Mouse (Mus musculus): Measurements from ENCODE around the gene Plcd4. TPM values are rescaled to one million over a fixed set of nuclear protein-coding genes. Genes with fewer than 3 reads are reported as not detected.

Gene Plcd4
- total RNA-seq, 2 experiments from 2014 or later, result 0.66 to 0.74 TPM

DNA sequence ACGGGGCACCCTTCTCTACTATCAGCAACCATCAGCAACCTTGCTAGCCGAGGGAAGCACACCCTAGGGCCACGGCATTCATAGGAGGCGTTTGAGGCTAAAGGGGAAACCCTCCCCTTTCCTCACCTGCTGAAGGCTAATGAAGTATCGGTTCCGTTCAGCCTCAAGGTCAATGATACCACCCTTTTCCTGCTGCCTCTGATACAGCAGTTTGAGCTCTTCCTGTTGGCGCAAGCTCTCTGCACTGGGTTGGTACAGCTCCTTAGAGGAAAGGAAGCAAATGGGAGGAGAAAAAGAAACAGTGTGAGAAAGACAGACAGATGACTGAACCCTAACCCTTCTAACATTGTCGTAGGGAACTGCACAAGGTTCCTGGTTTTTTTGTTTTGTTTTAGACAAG is 51.7 kb downstream of the Plcd4 start:
- DNase-seq (ENCODE audit: low spot score in 2 of 2), result no peak

GRCm38 (mm10) chr1:74600501-74601266 is 58.0 kb downstream of the Plcd4 start:
- no peak for DNase-seq (ENCODE audit: low spot score in 2 of 2)

DNA sequence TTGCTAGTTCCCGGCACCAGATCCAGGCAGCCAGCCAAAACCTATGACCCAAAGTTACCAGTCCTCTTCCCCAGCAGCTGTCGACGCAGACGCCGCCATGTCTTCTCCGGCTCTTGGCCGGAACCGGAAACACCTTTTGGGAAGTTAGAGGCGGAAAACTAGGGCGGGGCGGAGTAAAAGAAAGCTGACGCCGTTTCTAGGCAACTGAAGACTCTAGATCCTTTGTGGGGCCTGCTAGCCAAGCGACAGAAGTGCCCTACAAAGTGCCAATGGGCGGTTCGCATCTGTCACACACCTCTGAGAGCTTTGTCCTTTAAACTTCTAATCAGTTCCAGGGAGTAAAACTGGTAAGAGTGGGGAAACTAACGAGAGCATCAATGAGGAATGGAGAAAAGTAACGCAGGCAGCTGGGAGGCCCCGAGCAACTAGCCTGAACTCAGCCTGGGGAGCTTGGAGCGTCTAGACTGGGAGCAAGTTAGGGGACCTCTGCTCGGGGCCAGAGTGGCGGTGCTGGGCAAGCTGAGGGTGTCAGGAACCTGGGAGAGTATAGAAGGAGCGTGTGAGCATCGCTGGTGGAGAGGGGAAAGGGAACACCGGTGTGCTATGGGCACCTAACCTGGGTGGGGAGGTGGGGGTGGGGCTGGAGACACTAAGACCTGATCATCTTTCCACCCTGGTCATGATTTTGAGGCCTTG is 58.7 kb downstream of the Plcd4 start, which contains the start of the genes Rnf25 and Stk36:
Rnf25 (minus strand) TSS at position 131 of the 696 bp plus-strand sequence.
Stk36 (plus strand) TSS at position 179 of the 696 bp plus-strand sequence.
- peak; percentile 79 for DNase-seq (ENCODE audit: low spot score in 2 of 2)

Small RNAs within 50 kb of the gene (microRNA-seq; reads per million reads assigned to microRNA genes)
- gene Gm25035 (ENCODE audit: borderline number of aligned reads in 2 of 2), result 0 reads per million in 2 experiments

Other genes with a start within 250 kb of the Plcd4 start
- gene Tmbim1, start 237.3 kb upstream of the Plcd4 start, total RNA-seq (2021), result 100 to 1,000 TPM; 106 to 113 TPM
- gene Catip, start 180.8 kb upstream of the Plcd4 start, total RNA-seq (2021), result under 1 TPM; 0.33 to 0.35 TPM
- 10 to 100 TPM in 1 of 2 experiments, 1 to 10 TPM in 1; 9.5 to 20.5 TPM for gene Slc11a1, start 167.7 kb upstream of the Plcd4 start, total RNA-seq (2021)
- gene Ctdsp1, start 151.4 kb upstream of the Plcd4 start, total RNA-seq (2021), result 100 to 1,000 TPM; 133 to 136 TPM
- 1 to 10 TPM; 1.8 to 1.9 TPM for gene Vil1, start 133.5 kb upstream of the Plcd4 start, total RNA-seq (2021)
- 10 to 100 TPM; 22.9 to 25.8 TPM for gene Cnot9, start 36.8 kb upstream of the Plcd4 start, total RNA-seq (2021)
- gene Usp37, start 1.4 kb downstream of the Plcd4 start, total RNA-seq (2021), result 10 to 100 TPM; 16.9 to 17.4 TPM
- gene Zfp142, start 45.4 kb downstream of the Plcd4 start, total RNA-seq (2021), result 10 to 100 TPM; 15.4 to 20.1 TPM
- 10 to 100 TPM; 27.0 to 31.0 TPM for gene Bcs1l, start 45.4 kb downstream of the Plcd4 start, total RNA-seq (2021)
- 10 to 100 TPM; 53.8 to 59.6 TPM for gene Rnf25, start 58.5 kb downstream of the Plcd4 start, total RNA-seq (2021)
- gene Stk36, start 58.6 kb downstream of the Plcd4 start, total RNA-seq (2021), result 1 to 10 TPM; 2.9 to 5.3 TPM
- 10 to 100 TPM; 14.1 to 23.3 TPM for gene Ttll4, start 118.9 kb downstream of the Plcd4 start, total RNA-seq (2021)
- gene Cyp27a1, start 170.7 kb downstream of the Plcd4 start, total RNA-seq (2021), result 10 to 100 TPM; 12.0 to 25.3 TPM
- under 1 TPM; 0.17 to 0.26 TPM for gene Prkag3, start 206.3 kb downstream of the Plcd4 start, total RNA-seq (2021)
- 1 to 10 TPM; 2.8 to 2.9 TPM for gene Wnt6, start 229.0 kb downstream of the Plcd4 start, total RNA-seq (2021)
- 1 to 10 TPM in 1 of 2 experiments, under 1 TPM in 1; 0.20 to 1.7 TPM for gene Wnt10a, start 248.6 kb downstream of the Plcd4 start, total RNA-seq (2021)

Measured in adrenal gland, adult 18-20 months (tissue).